Mouse (Mus musculus) T-helper 1 cell (primary cell): ENCODE measurements around the gene Slc1a3.

Source experiments
- in situ Hi-C: fragments of 300-600 bp; cut with MboI, MseI; formaldehyde crosslinking; loops from one replicate; pipeline ENCODE4 v1.15.1; 2025; ENCODE audit warnings: high pct_unique_total_duplicates

Gene Slc1a3

DNA sequence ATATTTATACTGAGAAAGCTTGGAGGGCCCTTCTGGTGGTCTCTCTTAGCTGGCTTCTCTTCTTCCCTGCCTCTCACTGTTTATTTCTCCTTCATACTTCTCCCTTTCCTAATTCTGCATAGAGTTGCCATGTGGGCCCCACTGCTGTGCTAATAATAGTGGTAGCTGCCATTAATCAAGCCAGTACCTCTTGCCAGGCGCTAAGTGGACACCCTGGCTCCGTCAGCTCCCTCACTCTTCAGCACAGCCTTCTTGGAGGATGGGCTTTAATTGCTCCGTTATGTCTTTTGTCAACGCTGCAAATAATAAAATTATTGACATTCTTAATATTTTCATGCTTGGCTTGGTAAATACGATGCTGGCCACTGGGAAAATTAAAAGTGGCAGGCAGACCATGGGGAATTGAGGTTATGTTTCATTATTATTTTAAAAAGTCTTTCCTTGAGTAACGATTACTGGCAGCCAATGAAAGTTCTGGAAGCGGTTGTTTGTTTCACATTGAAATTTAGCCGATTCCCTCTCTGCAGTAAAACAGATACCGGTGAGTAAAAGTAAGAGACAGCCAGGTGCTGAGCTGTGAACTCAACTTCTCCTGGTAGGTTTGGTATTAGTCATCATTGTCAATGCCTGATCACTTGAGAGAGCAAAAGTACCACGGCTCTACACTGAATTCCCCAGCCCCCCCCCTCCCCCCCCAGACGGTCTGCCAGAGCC, 94.9 kb downstream of the Slc1a3 start:
- in situ Hi-C loops, result no loop called here

DNA sequence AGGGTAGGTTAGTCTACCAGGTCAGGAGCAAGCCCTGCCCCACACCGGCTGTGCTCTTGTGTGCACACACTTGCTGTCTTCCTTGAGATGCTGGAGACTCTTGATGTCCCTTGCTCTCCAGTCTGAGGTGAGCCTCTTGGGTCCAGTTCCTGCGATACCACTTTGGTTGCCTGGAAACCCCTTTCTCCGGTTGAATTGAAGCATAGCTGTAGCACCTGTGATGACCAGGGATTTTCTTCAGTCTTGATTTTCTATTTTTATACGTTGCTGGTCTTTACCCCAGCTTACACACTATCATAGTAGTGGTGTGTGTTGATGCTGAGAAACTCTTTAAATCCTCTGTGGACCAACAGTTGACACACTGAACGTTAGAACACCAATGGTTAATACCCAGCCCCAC, 95.9 kb downstream of the Slc1a3 start:
- in situ Hi-C loops, result no loop called here

DNA sequence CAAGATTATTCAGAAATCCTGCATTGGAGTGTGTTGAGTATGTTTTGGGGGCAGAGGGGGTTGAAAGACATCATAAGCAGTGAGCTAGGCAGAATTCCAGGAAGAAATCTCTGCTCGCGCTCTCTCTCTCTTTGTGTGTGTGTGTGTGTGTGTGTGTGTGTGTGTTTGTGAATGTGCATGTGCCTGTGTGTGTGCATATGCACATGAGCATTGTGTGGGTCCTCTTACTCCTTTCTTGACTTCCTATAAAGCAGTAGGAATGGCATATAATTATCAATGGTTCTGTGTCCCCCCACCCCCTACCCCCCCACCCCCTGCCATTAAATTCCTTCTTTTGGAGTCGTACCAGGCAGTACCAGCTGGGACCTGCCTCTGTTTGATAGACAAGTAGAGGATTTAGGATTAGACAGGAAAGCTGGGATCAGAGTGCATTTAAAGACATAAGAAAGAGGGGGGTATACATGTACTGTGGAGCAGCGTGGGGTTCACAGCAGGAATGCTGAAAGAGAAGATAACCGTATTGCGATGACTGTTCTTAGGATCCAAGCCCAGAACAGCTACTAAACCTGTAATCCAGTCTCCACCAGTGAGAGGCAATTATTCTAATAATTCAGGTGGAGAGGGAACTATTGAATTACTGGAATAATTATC, 104.9 kb downstream of the Slc1a3 start:
- in situ Hi-C loops, result no loop called here

GRCm38 (mm10) chr15:8602362-8602761, 108.2 kb downstream of the Slc1a3 start:
- in situ Hi-C loops, result no loop called here

DNA sequence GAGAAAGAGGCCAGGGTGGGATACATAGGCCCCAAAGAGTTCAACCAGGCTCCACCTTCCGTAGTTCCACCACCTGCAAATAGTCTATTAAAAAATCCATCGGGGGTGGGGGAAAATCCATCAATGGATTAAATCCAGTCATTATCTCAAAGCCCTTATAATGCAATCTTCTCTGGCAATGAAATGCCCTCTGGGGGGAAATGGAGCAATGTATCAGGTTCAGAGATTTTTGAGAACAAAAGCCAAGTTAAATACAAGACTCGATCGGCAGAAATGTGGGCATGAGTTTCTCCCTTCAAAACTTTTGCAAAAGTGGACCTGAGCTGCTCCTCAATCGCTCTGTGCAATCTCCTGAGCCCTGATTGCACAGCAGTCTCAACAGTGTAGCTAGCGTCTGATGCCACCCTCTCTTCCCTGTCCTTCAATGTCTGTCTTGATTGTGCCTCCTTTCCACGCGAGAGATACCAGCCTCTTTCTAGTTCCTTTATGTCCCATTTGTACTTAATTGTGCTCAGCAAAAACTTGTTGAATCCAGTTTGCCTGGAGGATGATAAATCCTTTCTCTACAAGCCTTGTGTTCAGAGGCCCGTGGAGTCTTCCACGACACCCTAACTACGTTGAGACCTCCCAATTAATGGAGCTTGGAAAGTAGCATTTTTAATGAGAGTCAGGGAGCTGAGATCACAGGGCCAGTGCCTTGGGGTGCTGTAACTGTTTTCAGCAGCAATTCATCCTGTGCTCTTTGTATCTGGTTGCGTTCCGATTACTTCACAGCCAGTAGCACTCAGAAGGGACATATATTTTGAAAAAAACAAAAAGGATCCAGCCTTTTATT, 109.0 kb downstream of the Slc1a3 start:
- in situ Hi-C loops, result no loop called here

DNA sequence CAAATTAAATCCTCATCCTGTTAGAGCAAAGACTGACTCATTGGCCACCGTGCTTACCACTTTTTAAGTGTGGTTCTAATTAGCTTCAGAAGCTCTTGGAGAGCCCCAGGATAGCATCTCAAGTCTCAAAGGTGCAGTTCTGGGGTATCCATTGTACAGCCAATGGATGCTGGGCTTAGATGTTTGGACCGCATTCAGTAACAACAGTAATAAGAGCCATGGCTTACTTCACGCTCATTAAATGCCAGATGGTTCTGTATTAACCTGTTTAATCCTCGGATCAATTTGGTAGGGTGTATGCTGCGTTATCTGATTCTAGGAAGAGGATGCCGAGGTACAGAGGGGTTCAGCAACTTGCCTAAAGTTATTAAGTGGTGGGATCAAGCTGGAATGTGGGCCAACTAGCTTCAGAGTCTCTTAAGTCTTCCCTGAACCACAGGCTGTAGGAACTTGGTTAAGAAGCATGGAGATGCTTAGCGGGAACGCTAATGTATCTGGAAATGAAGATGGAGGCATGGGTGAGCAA, 114.1 kb downstream of the Slc1a3 start:
- in situ Hi-C loops, result loop anchor here (10.0 kb wide), 1 partner anchor 402 kb away; no protein-coding TSS in a partner anchor

- in situ Hi-C loops, result loop anchor here (10.0 kb wide), 1 partner anchor 400 kb away; no protein-coding TSS in a partner anchor
Observed at GRCm38 (mm10) chr15:8595226-8595625, 115.3 kb downstream of the Slc1a3 start.

DNA sequence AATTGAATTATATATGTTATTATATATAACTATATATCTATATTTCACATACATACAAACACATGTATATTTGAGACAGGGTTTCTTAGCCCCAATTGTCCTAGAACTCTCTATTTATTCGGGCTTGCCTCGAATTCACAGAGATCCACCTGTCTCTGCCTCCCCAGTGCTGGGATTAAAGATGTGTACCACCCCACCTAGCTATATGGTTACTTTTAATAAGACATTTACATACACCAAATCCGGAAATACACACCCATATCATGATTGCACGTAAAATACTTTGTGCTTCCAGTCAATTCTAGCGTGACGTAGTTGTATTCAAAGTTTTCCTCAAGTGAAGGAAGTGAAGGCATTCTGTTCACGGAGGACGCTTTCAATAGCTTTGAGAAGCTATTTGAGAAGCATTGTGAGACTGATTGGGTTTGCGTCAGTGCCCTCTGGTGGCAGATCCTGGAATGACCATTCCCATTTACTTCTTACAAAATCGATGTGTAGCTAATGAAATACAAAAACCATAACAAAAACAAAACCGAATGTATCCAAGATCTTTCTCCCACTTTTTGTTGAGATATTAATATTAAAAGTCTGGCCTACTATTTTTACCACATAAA, 121.0 kb downstream of the Slc1a3 start:
- in situ Hi-C loops, result loop anchor here (10.0 kb wide), 1 partner anchor 395 kb away; no protein-coding TSS in a partner anchor

DNA sequence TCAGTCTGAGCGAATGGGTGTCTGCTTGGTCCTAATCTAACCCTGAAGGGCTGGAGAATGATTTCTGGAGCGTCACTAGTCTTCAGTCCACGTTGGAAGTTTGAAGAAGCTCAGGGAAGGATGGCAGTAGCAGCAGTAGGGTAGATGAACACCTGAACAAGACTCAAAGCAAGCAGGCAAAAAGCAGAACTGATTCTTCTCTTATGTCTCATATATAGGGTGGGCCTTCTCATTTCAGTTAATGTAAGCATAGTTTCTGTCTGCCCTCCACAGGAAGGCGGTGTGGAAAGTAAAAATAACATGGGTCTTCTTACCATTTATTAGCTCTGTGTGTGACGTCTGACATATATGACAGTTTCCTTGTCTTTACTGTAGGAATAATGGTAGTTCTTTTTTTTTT, 122.5 kb downstream of the Slc1a3 start:
- in situ Hi-C loops, result no loop called here

- in situ Hi-C loops, result no loop called here
Observed at GRCm38 (mm10) chr15:8586822-8587281, 123.7 kb downstream of the Slc1a3 start.
